Mouse (Mus musculus): ENCODE measurements around the gene Awat2.
"Not testable (repeated sequence)": the region's sequence is repeated elsewhere in the genome, so short reads cannot be mapped to it uniquely, and the experiment has no call there.

Gene Awat2

GRCm38 (mm10) chrX:100442617-100443016 lies at the start of gene Awat2:
Gene Awat2, minus strand, starts transcription at chrX:100442717.
- not testable (repeated sequence) for DNase-seq (ENCODE audit: low read depth, low spot score)

GRCm38 (mm10) chrX:100480317-100480716 lies 37.8 kb upstream of the Awat2 start:
- peak; percentile 26 for DNase-seq (ENCODE audit: low read depth, low spot score)

- DNase-seq (ENCODE audit: low read depth, low spot score) = no peak
Measured at GRCm38 (mm10) chrX:100475569-100476223, 33.2 kb upstream of the Awat2 start.

GRCm38 (mm10) chrX:100471491-100471890 lies 29.0 kb upstream of the Awat2 start:
- DNase-seq (ENCODE audit: low read depth, low spot score) = no peak

- DNase-seq (ENCODE audit: low read depth, low spot score) = no peak
Measured at GRCm38 (mm10) chrX:100470126-100470525, 27.6 kb upstream of the Awat2 start.

- DNase-seq (ENCODE audit: low read depth, low spot score) = no peak
Measured at GRCm38 (mm10) chrX:100468047-100468446, 25.5 kb upstream of the Awat2 start.

- DNase-seq (ENCODE audit: low read depth, low spot score) = no peak
Measured at GRCm38 (mm10) chrX:100443532-100443931, 1.0 kb upstream of the Awat2 start.

- no peak for DNase-seq (ENCODE audit: low read depth, low spot score)
Measured at GRCm38 (mm10) chrX:100432311-100432710, 10.2 kb downstream of the Awat2 start.

- DNase-seq (ENCODE audit: low read depth, low spot score) = no peak
Measured at GRCm38 (mm10) chrX:100428693-100429092, 13.8 kb downstream of the Awat2 start, which contains the start of gene Otud6a. Gene Otud6a, plus strand, starts transcription at chrX:100429013.

GRCm38 (mm10) chrX:100409245-100409644 lies 33.3 kb downstream of the Awat2 start:
- DNase-seq (ENCODE audit: low read depth, low spot score) = no peak

GRCm38 (mm10) chrX:100401657-100402056 lies 40.9 kb downstream of the Awat2 start:
- DNase-seq (ENCODE audit: low read depth, low spot score) = no peak

GRCm38 (mm10) chrX:100400900-100401299 lies 41.6 kb downstream of the Awat2 start:
- no peak for DNase-seq (ENCODE audit: low read depth, low spot score)

- no peak for DNase-seq (ENCODE audit: low read depth, low spot score)
Measured at GRCm38 (mm10) chrX:100395026-100395425, 47.5 kb downstream of the Awat2 start.

GRCm38 (mm10) chrX:100394223-100394861 lies 48.2 kb downstream of the Awat2 start:
- DNase-seq (ENCODE audit: low read depth, low spot score) = no peak

GRCm38 (mm10) chrX:100392304-100392703 lies 50.2 kb downstream of the Awat2 start:
- DNase-seq (ENCODE audit: low read depth, low spot score) = peak; percentile 7

- DNase-seq (ENCODE audit: low read depth, low spot score) = no peak
Measured at GRCm38 (mm10) chrX:100389887-100390286, 52.6 kb downstream of the Awat2 start.

GRCm38 (mm10) chrX:100356974-100357373 lies 85.5 kb downstream of the Awat2 start:
- no peak for DNase-seq (ENCODE audit: low read depth, low spot score)
